9 mouse cellular contexts compared by ENCODE assay signal in genomic region chr6:93065917-93066552, GRCm38 (mm10).
A peak's percentile ranks its signal among the peaks of the same experiment; 100 is the strongest.
DNase-seq lines count a peak whose midpoint lies in the region; ATAC-seq and TF ChIP-seq lines count a peak whose summit lies in the region.
"Had no signal": no experiment of that assay in that cellular context is flagged by ENCODE, and none has a peak within 500 bp of the region (broad histone marks: within the 10 kb centered on the region; RNA-seq: fewer than 3 reads in every experiment).

No protein-coding gene starts in this region.

- H3K4me3 ChIP-seq in midbrain, embryonic 11.5 days (ENCODE audit: low read depth, low read length) = no peak overlapping the region
- H3K4me3 ChIP-seq in midbrain, embryonic 10.5 days = no peak overlapping the region
- H3K4me3 ChIP-seq in kidney, adult 2 months (ENCODE audit: insufficient read depth, low read depth, low read length) = peak overlapping the region; percentile 45
- no peak overlapping the region for H3K4me3 ChIP-seq in liver, embryonic 15.5 days (replicated peaks)
- H3K4me3 ChIP-seq in testis, adult 2 months (ENCODE audit: control insufficient read depth, low read depth, low read length) = peak overlapping the region; percentile 39

- no peak for TF ChIP-seq CTCF in kidney, adult 2 months (conservative IDR thresholded peaks at IDR 0.05; ENCODE audit: insufficient read depth, insufficient read length, low read depth, low read length)
- no peak for TF ChIP-seq CTCF in testis, adult 2 months (IDR thresholded peaks at IDR 0.05; ENCODE audit: control insufficient read depth, insufficient read depth, insufficient replicate concordance, low read depth, low read length)

- no peaks in the 10 kb centered on the region for H3K27me3 ChIP-seq in midbrain, embryonic 11.5 days (ENCODE audit: control insufficient read depth, insufficient read depth, low read length)
- no peaks in the 10 kb centered on the region for H3K27me3 ChIP-seq in midbrain, embryonic 10.5 days (ENCODE audit: low read depth, poor library complexity, severe bottlenecking)
- H3K27me3 ChIP-seq in kidney, adult 2 months (replicated peaks; ENCODE audit: control insufficient read depth, insufficient read depth, low read length) = no peaks in the 10 kb centered on the region
- no peaks in the 10 kb centered on the region for H3K27me3 ChIP-seq in liver, embryonic 15.5 days
- H3K27me3 ChIP-seq in testis, adult 2 months (ENCODE audit: control insufficient read depth, insufficient read depth, low read length) = no peaks in the 10 kb centered on the region

- WGBS in midbrain, embryonic 11.5 days = 82% methylated on average over 12 of the region's 12 CpGs
- WGBS in midbrain, embryonic 10.5 days = 81% methylated on average over 12 of the region's 12 CpGs
- 8% methylated on average over 12 of the region's 12 CpGs for WGBS in kidney, adult 2 months
- WGBS in liver, embryonic 15.5 days (ENCODE audit: insufficient replicate concordance) = 30% methylated on average over 12 of the region's 12 CpGs

- no peaks in the 10 kb centered on the region for H3K9me3 ChIP-seq in midbrain, embryonic 11.5 days (ENCODE audit: control insufficient read depth, low read length)
- no peaks in the 10 kb centered on the region for H3K9me3 ChIP-seq in midbrain, embryonic 10.5 days (replicated peaks)
- no peaks in the 10 kb centered on the region for H3K9me3 ChIP-seq in liver, embryonic 15.5 days (replicated peaks)

- DNase-seq in midbrain, embryonic 11.5 days (ENCODE audit: low spot score, missing footprints) = peak; percentile 75
- no peak for DNase-seq in midbrain, embryonic 10.5 days (ENCODE audit: low spot score)
- DNase-seq in embryo, embryonic 10.5 days (ENCODE audit: low spot score) = peak; percentile 40
- peak; percentile 69 to 71 for DNase-seq in heart, adult 9 months (ENCODE audit: low spot score in 2 of 2)
- DNase-seq in kidney, adult 2 months = peak; percentile 76
- DNase-seq in thymus, adult 18-20 months = no peak

- H3K9ac ChIP-seq in midbrain, embryonic 11.5 days (ENCODE audit: low read length) = no peak overlapping the region
- no peak overlapping the region for H3K9ac ChIP-seq in liver, embryonic 15.5 days
- H3K9ac ChIP-seq: liver, embryonic 14.5 days had no signal

- no peak overlapping the region for H3K27ac ChIP-seq in midbrain, embryonic 11.5 days (ENCODE audit: low read depth, low read length)
- H3K27ac ChIP-seq in midbrain, embryonic 10.5 days (replicated peaks) = no peak overlapping the region; the same call in 1 of the 2 replicates
- H3K27ac ChIP-seq in kidney, adult 2 months (ENCODE audit: insufficient read depth, low read depth, low read length) = peak overlapping the region; percentile 67
- H3K27ac ChIP-seq in liver, embryonic 15.5 days (replicated peaks) = no peak overlapping the region
- peak overlapping the region; percentile 79 for H3K27ac ChIP-seq in testis, adult 2 months (ENCODE audit: control insufficient read depth, insufficient read depth, low read depth, low read length)
- H3K27ac ChIP-seq: liver, embryonic 14.5 days had no signal

- H3K36me3 ChIP-seq in midbrain, embryonic 11.5 days (ENCODE audit: control insufficient read depth, insufficient read depth, low read length) = no peaks in the 10 kb centered on the region
- no peaks in the 10 kb centered on the region for H3K36me3 ChIP-seq in midbrain, embryonic 10.5 days
- H3K36me3 ChIP-seq in kidney, adult 2 months (ENCODE audit: control insufficient read depth, insufficient read depth, low read length) = no peaks in the 10 kb centered on the region
- no peaks in the 10 kb centered on the region for H3K36me3 ChIP-seq in liver, embryonic 15.5 days (replicated peaks)
- no peaks in the 10 kb centered on the region for H3K36me3 ChIP-seq in testis, adult 2 months (ENCODE audit: control insufficient read depth, insufficient read depth, low read length)

- no peak overlapping the region for H3K4me2 ChIP-seq in midbrain, embryonic 11.5 days
- H3K4me2 ChIP-seq in liver, embryonic 15.5 days = peak overlapping the region; percentile 11; the same call in 1 of the 2 replicates

- no peak for ATAC-seq in midbrain, embryonic 11.5 days (ENCODE audit: low FRiP score)
- no peak for ATAC-seq in liver, embryonic 15.5 days (ENCODE audit: insufficient read depth)

- no peak for TF ChIP-seq POLR2A in kidney, adult 2 months (IDR thresholded peaks at IDR 0.05; ENCODE audit: low read depth, low read length)
- TF ChIP-seq POLR2A in testis, adult 2 months (IDR thresholded peaks at IDR 0.05; ENCODE audit: control insufficient read depth, low read depth, low read length) = no peak

- peaks cover 4% of the 10 kb centered on the region; the same call in 1 of the 2 replicates for H3K4me1 ChIP-seq in midbrain, embryonic 11.5 days (ENCODE audit: control insufficient read depth, insufficient read depth, low read length)
- H3K4me1 ChIP-seq in midbrain, embryonic 10.5 days = peaks cover 21% of the 10 kb centered on the region
- peaks cover 3% of the 10 kb centered on the region for H3K4me1 ChIP-seq in kidney, adult 2 months (ENCODE audit: control insufficient read depth, insufficient read depth, low read length)
- no peaks in the 10 kb centered on the region for H3K4me1 ChIP-seq in liver, embryonic 15.5 days (replicated peaks)
- peaks cover 4% of the 10 kb centered on the region for H3K4me1 ChIP-seq in testis, adult 2 months (ENCODE audit: control insufficient read depth, insufficient read depth, low read length)

Comparison
In these comparisons a context has a peak if more than half of its experiments do, and no peak if none do; other contexts are left out.
1. DNase-seq: peak in midbrain, embryonic 11.5 days (single experiment), embryo, embryonic 10.5 days (single experiment), heart, adult 9 months (2 of 2) and kidney, adult 2 months (single experiment); none in midbrain, embryonic 10.5 days (single experiment) and thymus, adult 18-20 months (0 of 2).
2. H3K27ac ChIP-seq: peak in kidney, adult 2 months (single experiment) and testis, adult 2 months (single experiment); none in midbrain, embryonic 11.5 days (single experiment), midbrain, embryonic 10.5 days (single experiment) and liver, embryonic 15.5 days (single experiment).
3. H3K4me3 ChIP-seq: peak in kidney, adult 2 months (single experiment) and testis, adult 2 months (single experiment); none in midbrain, embryonic 11.5 days (single experiment), midbrain, embryonic 10.5 days (single experiment) and liver, embryonic 15.5 days (single experiment).